Mouse (Mus musculus): ENCODE results near the gene Mgll.

Mgll gene

GRCm38 (mm10) chr6:88844901-88845565 is 120.8 kb downstream of the Mgll start:
- no peak for DNase-seq (ENCODE audit: low read depth, low spot score)

GRCm38 (mm10) chr6:88847571-88847970 is 123.4 kb downstream of the Mgll start:
- DNase-seq (ENCODE audit: low read depth, low spot score), result no peak

- peak; percentile 31 for DNase-seq (ENCODE audit: low read depth, low spot score)
Observed at GRCm38 (mm10) chr6:88849270-88849669, 125.1 kb downstream of the Mgll start.

GRCm38 (mm10) chr6:88850034-88850433 is 125.8 kb downstream of the Mgll start:
- DNase-seq (ENCODE audit: low read depth, low spot score), result no peak

GRCm38 (mm10) chr6:88854509-88854908 is 130.3 kb downstream of the Mgll start:
- no peak for DNase-seq (ENCODE audit: low read depth, low spot score)

GRCm38 (mm10) chr6:88855636-88856035 is 131.4 kb downstream of the Mgll start:
- peak; percentile 66 for DNase-seq (ENCODE audit: low read depth, low spot score)

GRCm38 (mm10) chr6:88857249-88857648 is 133.0 kb downstream of the Mgll start:
- no peak for DNase-seq (ENCODE audit: low read depth, low spot score)

GRCm38 (mm10) chr6:88857830-88858229 is 133.6 kb downstream of the Mgll start:
- DNase-seq (ENCODE audit: low read depth, low spot score), result no peak

GRCm38 (mm10) chr6:88858341-88858740 is 134.1 kb downstream of the Mgll start:
- no peak for DNase-seq (ENCODE audit: low read depth, low spot score)

GRCm38 (mm10) chr6:88860914-88861313 is 136.7 kb downstream of the Mgll start:
- peak; percentile 29 for DNase-seq (ENCODE audit: low read depth, low spot score)

GRCm38 (mm10) chr6:88865704-88866103 is 141.5 kb downstream of the Mgll start:
- DNase-seq (ENCODE audit: low read depth, low spot score), result no peak

GRCm38 (mm10) chr6:88869459-88869858 is 145.2 kb downstream of the Mgll start:
- DNase-seq (ENCODE audit: low read depth, low spot score), result no peak

GRCm38 (mm10) chr6:88870594-88870993 is 146.4 kb downstream of the Mgll start:
- no peak for DNase-seq (ENCODE audit: low read depth, low spot score)

GRCm38 (mm10) chr6:88871546-88871945 is 147.3 kb downstream of the Mgll start:
- no peak for DNase-seq (ENCODE audit: low read depth, low spot score)

- no peak for DNase-seq (ENCODE audit: low read depth, low spot score)
Observed at GRCm38 (mm10) chr6:88872811-88873210, 148.6 kb downstream of the Mgll start.

- DNase-seq (ENCODE audit: low read depth, low spot score), result no peak
Observed at GRCm38 (mm10) chr6:88873965-88874867, 150.0 kb downstream of the Mgll start.

GRCm38 (mm10) chr6:88874868-88875508 is 150.8 kb downstream of the Mgll start, which contains the start of gene Podxl2:
Gene Podxl2 (minus strand): TSS chr6:88875044.
- no peak for DNase-seq (ENCODE audit: low read depth, low spot score)

Data from CD4-positive helper T cell, adult 2 months (primary cell).